Mouse (Mus musculus): Measurements from ENCODE around the gene Hcn1. TPM values are rescaled to one million over a fixed set of nuclear protein-coding genes. Genes with fewer than 3 reads are reported as not detected.
A peak's percentile ranks its signal among the peaks of the same experiment; 100 is the strongest.
"Not testable (repeated sequence)": the region's sequence is repeated elsewhere in the genome, so short reads cannot be mapped to it uniquely, and the experiment has no call there.

The Hcn1 gene
- polyA plus RNA-seq, 1 experiment from 2014 or later: 0.19 TPM

GRCm38 (mm10) chr13:117984339-117984738, 382.2 kb downstream of the Hcn1 start:
- Histone ChIP-seq H3K4me2 (replicated peaks; ENCODE audit: low read depth, low read length) (no peak overlapping the region), H3K27me3 (ENCODE audit: control insufficient read depth, insufficient read depth, low read length) (no peaks in the 10 kb centered on the region), H3K36me3 (ENCODE audit: control insufficient read depth, insufficient read depth, low read length) (no peaks in the 10 kb centered on the region), H3K9me3 (ENCODE audit: control insufficient read depth, low read depth, low read length) (no peaks in the 10 kb centered on the region), H3K4me1 (ENCODE audit: control insufficient read depth, insufficient read depth, low read length) (no peaks in the 10 kb centered on the region), H3K9ac (replicated peaks; ENCODE audit: low read depth, low read length) (no peak overlapping the region), H3K4me3 (ENCODE audit: low read depth, low read length) (no peak overlapping the region), H3K27ac (ENCODE audit: low read length) (no peak overlapping the region)
- 60% methylated on average over 2 of the region's 2 CpGs for WGBS
- ATAC-seq (ENCODE audit: insufficient number of reproducible peaks, insufficient read depth, low FRiP score, low read depth): no peak

- ATAC-seq (ENCODE audit: insufficient number of reproducible peaks, insufficient read depth, low FRiP score, low read depth): no peak
- no peak overlapping the region for H3K4me3 ChIP-seq (ENCODE audit: low read depth, low read length)
- 73% methylated on average over 2 of the region's 2 CpGs for WGBS
Measured at GRCm38 (mm10) chr13:117999767-118000488, 397.8 kb downstream of the Hcn1 start.

GRCm38 (mm10) chr13:118000538-118000937, 398.4 kb downstream of the Hcn1 start:
- 86% methylated on average over 2 of the region's 2 CpGs for WGBS
- Histone ChIP-seq H3K36me3 (ENCODE audit: control insufficient read depth, insufficient read depth, low read length) (no peaks in the 10 kb centered on the region), H3K4me2 (replicated peaks; ENCODE audit: low read depth, low read length) (no peak overlapping the region), H3K27me3 (ENCODE audit: control insufficient read depth, insufficient read depth, low read length) (no peaks in the 10 kb centered on the region), H3K9ac (replicated peaks; ENCODE audit: low read depth, low read length) (no peak overlapping the region), H3K4me1 (ENCODE audit: control insufficient read depth, insufficient read depth, low read length) (no peaks in the 10 kb centered on the region), H3K4me3 (ENCODE audit: low read depth, low read length) (no peak overlapping the region), H3K9me3 (ENCODE audit: control insufficient read depth, low read depth, low read length) (no peaks in the 10 kb centered on the region), H3K27ac (ENCODE audit: low read length) (no peak overlapping the region)
- ATAC-seq (ENCODE audit: insufficient number of reproducible peaks, insufficient read depth, low FRiP score, low read depth): no peak

More at GRCm38 (mm10) chr13:117999767-118000488, 397.8 kb downstream of the Hcn1 start:
- no peak overlapping the region for H3K27ac ChIP-seq (ENCODE audit: low read length)
- H3K9ac ChIP-seq (replicated peaks; ENCODE audit: low read depth, low read length): no peak overlapping the region
- no peaks in the 10 kb centered on the region for H3K36me3 ChIP-seq (ENCODE audit: control insufficient read depth, insufficient read depth, low read length)
- no peaks in the 10 kb centered on the region for H3K9me3 ChIP-seq (ENCODE audit: control insufficient read depth, low read depth, low read length)
- H3K27me3 ChIP-seq (ENCODE audit: control insufficient read depth, insufficient read depth, low read length): no peaks in the 10 kb centered on the region
- H3K4me2 ChIP-seq (replicated peaks; ENCODE audit: low read depth, low read length): no peak overlapping the region
- no peaks in the 10 kb centered on the region for H3K4me1 ChIP-seq (ENCODE audit: control insufficient read depth, insufficient read depth, low read length)

GRCm38 (mm10) chr13:118021176-118021575, 419.1 kb downstream of the Hcn1 start:
- no peak overlapping the region for H3K9ac ChIP-seq (replicated peaks; ENCODE audit: low read depth, low read length)
- H3K27me3 ChIP-seq (ENCODE audit: control insufficient read depth, insufficient read depth, low read length): no peaks in the 10 kb centered on the region
- no peak for ATAC-seq (ENCODE audit: insufficient number of reproducible peaks, insufficient read depth, low FRiP score, low read depth)
- no peak overlapping the region for H3K4me2 ChIP-seq (replicated peaks; ENCODE audit: low read depth, low read length)
- no peaks in the 10 kb centered on the region for H3K36me3 ChIP-seq (ENCODE audit: control insufficient read depth, insufficient read depth, low read length)
- no peak overlapping the region for H3K27ac ChIP-seq (ENCODE audit: low read length)
- H3K4me3 ChIP-seq (ENCODE audit: low read depth, low read length): no peak overlapping the region
- no peaks in the 10 kb centered on the region for H3K9me3 ChIP-seq (ENCODE audit: control insufficient read depth, low read depth, low read length)
- H3K4me1 ChIP-seq (ENCODE audit: control insufficient read depth, insufficient read depth, low read length): no peaks in the 10 kb centered on the region
- WGBS: 75% methylated on average over 1 of the region's 1 CpGs

- H3K27ac ChIP-seq (ENCODE audit: low read length); H3K4me1 ChIP-seq (ENCODE audit: control insufficient read depth, insufficient read depth, low read length); H3K9me3 ChIP-seq (ENCODE audit: control insufficient read depth, low read depth, low read length); H3K4me3 ChIP-seq (ENCODE audit: low read depth, low read length); H3K36me3 ChIP-seq (ENCODE audit: control insufficient read depth, insufficient read depth, low read length); H3K4me2 ChIP-seq (replicated peaks; ENCODE audit: low read depth, low read length); ATAC-seq (ENCODE audit: insufficient number of reproducible peaks, insufficient read depth, low FRiP score, low read depth); H3K9ac ChIP-seq (replicated peaks; ENCODE audit: low read depth, low read length); H3K27me3 ChIP-seq (ENCODE audit: control insufficient read depth, insufficient read depth, low read length): not testable (repeated sequence)
Measured at GRCm38 (mm10) chr13:118022891-118023290, 420.8 kb downstream of the Hcn1 start.

- Histone ChIP-seq H3K4me1 (ENCODE audit: control insufficient read depth, insufficient read depth, low read length) (no peaks in the 10 kb centered on the region), H3K9me3 (ENCODE audit: control insufficient read depth, low read depth, low read length) (no peaks in the 10 kb centered on the region), H3K4me2 (replicated peaks; ENCODE audit: low read depth, low read length) (no peak overlapping the region), H3K4me3 (ENCODE audit: low read depth, low read length) (no peak overlapping the region), H3K27ac (ENCODE audit: low read length) (no peak overlapping the region), H3K9ac (replicated peaks; ENCODE audit: low read depth, low read length) (no peak overlapping the region), H3K27me3 (ENCODE audit: control insufficient read depth, insufficient read depth, low read length) (no peaks in the 10 kb centered on the region), H3K36me3 (ENCODE audit: control insufficient read depth, insufficient read depth, low read length) (no peaks in the 10 kb centered on the region)
- WGBS: 71% methylated on average over 5 of the region's 5 CpGs
- no peak for ATAC-seq (ENCODE audit: insufficient number of reproducible peaks, insufficient read depth, low FRiP score, low read depth)
Measured at GRCm38 (mm10) chr13:118023381-118023780, 421.3 kb downstream of the Hcn1 start.

GRCm38 (mm10) chr13:118026510-118026909, 424.4 kb downstream of the Hcn1 start:
- Histone ChIP-seq H3K9me3 (ENCODE audit: control insufficient read depth, low read depth, low read length) (no peaks in the 10 kb centered on the region), H3K4me2 (replicated peaks; ENCODE audit: low read depth, low read length) (no peak overlapping the region), H3K9ac (replicated peaks; ENCODE audit: low read depth, low read length) (no peak overlapping the region), H3K27me3 (ENCODE audit: control insufficient read depth, insufficient read depth, low read length) (no peaks in the 10 kb centered on the region), H3K4me3 (ENCODE audit: low read depth, low read length) (no peak overlapping the region), H3K36me3 (ENCODE audit: control insufficient read depth, insufficient read depth, low read length) (no peaks in the 10 kb centered on the region), H3K4me1 (ENCODE audit: control insufficient read depth, insufficient read depth, low read length) (no peaks in the 10 kb centered on the region), H3K27ac (ENCODE audit: low read length) (no peak overlapping the region)
- ATAC-seq (ENCODE audit: insufficient number of reproducible peaks, insufficient read depth, low FRiP score, low read depth): no peak; the same call in 1 of the 2 replicates
- 73% methylated on average over 2 of the region's 2 CpGs for WGBS

GRCm38 (mm10) chr13:118027868-118028267, 425.7 kb downstream of the Hcn1 start:
- H3K36me3 ChIP-seq (ENCODE audit: control insufficient read depth, insufficient read depth, low read length): no peaks in the 10 kb centered on the region
- no peaks in the 10 kb centered on the region for H3K9me3 ChIP-seq (ENCODE audit: control insufficient read depth, low read depth, low read length)
- no peak overlapping the region for H3K27ac ChIP-seq (ENCODE audit: low read length)
- H3K4me1 ChIP-seq (ENCODE audit: control insufficient read depth, insufficient read depth, low read length): no peaks in the 10 kb centered on the region
- no peak overlapping the region for H3K9ac ChIP-seq (replicated peaks; ENCODE audit: low read depth, low read length)
- ATAC-seq (ENCODE audit: insufficient number of reproducible peaks, insufficient read depth, low FRiP score, low read depth): 0 out of 2 replicates have a peak, but pooled peaks have one; percentile 62
- H3K27me3 ChIP-seq (ENCODE audit: control insufficient read depth, insufficient read depth, low read length): no peaks in the 10 kb centered on the region
- no peak overlapping the region for H3K4me3 ChIP-seq (ENCODE audit: low read depth, low read length)
- H3K4me2 ChIP-seq (replicated peaks; ENCODE audit: low read depth, low read length): no peak overlapping the region
- 57% methylated on average over 3 of the region's 3 CpGs for WGBS

- no peaks in the 10 kb centered on the region for H3K9me3 ChIP-seq (ENCODE audit: control insufficient read depth, low read depth, low read length)
- no peak overlapping the region for H3K4me2 ChIP-seq (replicated peaks; ENCODE audit: low read depth, low read length)
- no peaks in the 10 kb centered on the region for H3K27me3 ChIP-seq (ENCODE audit: control insufficient read depth, insufficient read depth, low read length)
- H3K27ac ChIP-seq (ENCODE audit: low read length): no peak overlapping the region
- ATAC-seq (ENCODE audit: insufficient number of reproducible peaks, insufficient read depth, low FRiP score, low read depth): no peak
- no peaks in the 10 kb centered on the region for H3K36me3 ChIP-seq (ENCODE audit: control insufficient read depth, insufficient read depth, low read length)
- H3K4me1 ChIP-seq (ENCODE audit: control insufficient read depth, insufficient read depth, low read length): no peaks in the 10 kb centered on the region
- 84% methylated on average over 4 of the region's 4 CpGs for WGBS
- no peak overlapping the region for H3K4me3 ChIP-seq (ENCODE audit: low read depth, low read length)
- no peak overlapping the region for H3K9ac ChIP-seq (replicated peaks; ENCODE audit: low read depth, low read length)
Measured at GRCm38 (mm10) chr13:118028662-118029061, 426.5 kb downstream of the Hcn1 start.
